Mouse (Mus musculus) MEL (cell line): ENCODE data around the gene Usf1. TPM values are rescaled to one million over a fixed set of nuclear protein-coding genes. Genes with fewer than 3 reads are reported as not detected.

Experiments used
- DNase-seq: peaks from one replicate; pipeline ENCODE4 v3.0.0; 2011; ENCODE audit warnings: low read depth, low spot score
- H3K27ac ChIP-seq: 2 replicates; pipeline ENCODE4 v1.5.1; 2012; ENCODE audit warnings: low read depth, mild to moderate bottlenecking, control low read depth, low read length, moderate library complexity; ENCODE audit not compliant: control insufficient read depth
- H3K27me3 ChIP-seq, 2 experiments: fragments of 150-350 bp in 1 of 2; sonication (generic) in 1 of 2; 2 replicates each; pipeline ENCODE4 v1.6.1; 2012; ENCODE audit warnings: low read length in 2 of 2, mild to moderate bottlenecking in 2 of 2, improper control_type of control experiment in 1 of 2, moderate library complexity in 1 of 2; ENCODE audit not compliant: insufficient read depth in 2 of 2, control insufficient read depth in 1 of 2
- H3K36me3 ChIP-seq, 2 experiments: 2 replicates each; pipeline ENCODE4 v1.6.1; 2012 to 2014; ENCODE audit warnings: low read length in 2 of 2, improper control_type of control experiment in 1 of 2, inconsistent platforms in 1 of 2, mild to moderate bottlenecking in 1 of 2; ENCODE audit not compliant: insufficient read depth in 2 of 2, control insufficient read depth in 1 of 2
- H3K4me1 ChIP-seq, 2 experiments: fragments of 150-350 bp in 1 of 2; sonication (generic) in 1 of 2; 2 replicates each; pipeline ENCODE4 v1.6.1; 2012; ENCODE audit warnings: low read length in 2 of 2, improper control_type of control experiment in 1 of 2, mild to moderate bottlenecking in 1 of 2; ENCODE audit not compliant: insufficient read depth in 2 of 2, control insufficient read depth in 1 of 2
- H3K4me3 ChIP-seq, 2 experiments: fragments of 150-350 bp in 1 of 2; sonication (generic) in 1 of 2; 2 replicates each; pipeline ENCODE4 v1.5.1; 2012; ENCODE audit warnings: low read depth in 2 of 2, low read length in 2 of 2, mild to moderate bottlenecking in 2 of 2, moderate library complexity in 2 of 2, control low read depth in 1 of 2, improper control_type of control experiment in 1 of 2; ENCODE audit not compliant: control insufficient read depth in 1 of 2, insufficient read depth in 1 of 2
- H3K79me2 ChIP-seq: 2 replicates; pipeline ENCODE4 v1.6.1; 2012; ENCODE audit warnings: mild to moderate bottlenecking, low read length, moderate library complexity; ENCODE audit not compliant: control insufficient read depth, poor library complexity, insufficient read depth
- H3K9ac ChIP-seq: 2 replicates; pipeline ENCODE4 v1.6.1; 2012; ENCODE audit warnings: low read depth, mild to moderate bottlenecking, control low read depth, low read length, moderate library complexity; ENCODE audit not compliant: control insufficient read depth, poor library complexity, severe bottlenecking
- H3K9me3 ChIP-seq: fragments of 150-350 bp; sonication (generic); replicated peaks from 2 replicates; pipeline ENCODE4 v1.6.1; 2012; ENCODE audit warnings: mild to moderate bottlenecking, low read length, improper control_type of control experiment, moderate library complexity; ENCODE audit not compliant: insufficient read depth
- BHLHE40 ChIP-seq: IDR thresholded peaks from 2 replicates; pipeline ENCODE4 v1.6.1; 2012; ENCODE audit warnings: low read depth, mild to moderate bottlenecking, inconsistent platforms, low read length, improper control_type of control experiment, borderline replicate concordance
- CHD1 ChIP-seq: IDR thresholded peaks from 2 replicates; pipeline ENCODE4 v1.6.1; 2012; ENCODE audit warnings: low read depth, mild to moderate bottlenecking, inconsistent platforms, low read length, improper control_type of control experiment
- CTCF ChIP-seq, 3 experiments: IDR thresholded peaks in 2 of 3; conservative IDR thresholded peaks in 1 of 3; 2 replicates each; pipeline ENCODE4 v1.5.1; 2011 to 2012; ENCODE audit warnings: low read length in 3 of 3, low read depth in 2 of 3, mild to moderate bottlenecking in 2 of 3, improper control_type of control experiment in 1 of 3, inconsistent platforms in 1 of 3, mixed read lengths in 1 of 3, moderate library complexity in 1 of 3; ENCODE audit not compliant: control insufficient read depth in 1 of 3, insufficient read depth in 1 of 3, poor library complexity in 1 of 3, severe bottlenecking in 1 of 3
- ELF1 ChIP-seq: IDR thresholded peaks from 2 replicates; pipeline ENCODE4 v1.6.1; 2014; ENCODE audit warnings: low read depth, mild to moderate bottlenecking, inconsistent platforms, low read length, improper control_type of control experiment, moderate library complexity
- ETS1 ChIP-seq: IDR thresholded peaks from 2 replicates; pipeline ENCODE4 v1.6.1; 2012; ENCODE audit warnings: low read depth, mild to moderate bottlenecking, inconsistent platforms, low read length, improper control_type of control experiment, moderate library complexity
- JUND ChIP-seq: IDR thresholded peaks from 2 replicates; pipeline ENCODE4 v1.6.1; 2011; ENCODE audit warnings: low read depth, mild to moderate bottlenecking, improper control_type of control experiment, low read length
- KAT2A ChIP-seq: conservative IDR thresholded peaks from 2 replicates; pipeline ENCODE4 v1.6.1; 2012; ENCODE audit warnings: low read depth, low read length, improper control_type of control experiment, inconsistent platforms
- MAFK ChIP-seq: IDR thresholded peaks from 2 replicates; pipeline ENCODE4 v1.6.1; 2011; ENCODE audit warnings: low read depth, mild to moderate bottlenecking, low read length, improper control_type of control experiment, borderline replicate concordance
- MEF2A ChIP-seq: IDR thresholded peaks from 2 replicates; pipeline ENCODE4 v1.6.1; 2014; ENCODE audit warnings: low read depth, mild to moderate bottlenecking, inconsistent platforms, low read length, improper control_type of control experiment; ENCODE audit not compliant: poor library complexity, insufficient replicate concordance, severe bottlenecking; ENCODE audit errors: extremely low read depth
- MYB ChIP-seq: IDR thresholded peaks from 2 replicates; pipeline ENCODE4 v1.6.1; 2011; ENCODE audit warnings: mild to moderate bottlenecking, low read depth, low read length, improper control_type of control experiment
- MYC ChIP-seq: IDR thresholded peaks from 2 replicates; pipeline ENCODE4 v1.6.1; 2011; ENCODE audit warnings: low read depth, mild to moderate bottlenecking, low read length, improper control_type of control experiment, moderate library complexity
- POLR2A ChIP-seq, 2 experiments: IDR thresholded peaks; 2 replicates each; pipeline ENCODE4 v1.6.1; 2011 to 2012; ENCODE audit warnings: low read length in 2 of 2, mild to moderate bottlenecking in 2 of 2, control low read depth in 1 of 2, improper control_type of control experiment in 1 of 2, low read depth in 1 of 2, moderate library complexity in 1 of 2; ENCODE audit not compliant: control insufficient read depth in 1 of 2, insufficient read depth in 1 of 2, poor library complexity in 1 of 2
- POLR2AphosphoS2 ChIP-seq: IDR thresholded peaks from 2 replicates; pipeline ENCODE4 v1.6.1; 2011; ENCODE audit warnings: low read length, improper control_type of control experiment
- RAD21 ChIP-seq: IDR thresholded peaks from 2 replicates; pipeline ENCODE4 v1.6.1; 2011; ENCODE audit warnings: mild to moderate bottlenecking, low read depth, low read length, improper control_type of control experiment
- SMC3 ChIP-seq: IDR thresholded peaks from 2 replicates; pipeline ENCODE4 v1.6.1; 2011; ENCODE audit warnings: low read depth, low read length, improper control_type of control experiment
- TAL1 ChIP-seq: IDR thresholded peaks from 2 replicates; pipeline ENCODE4 v1.6.1; 2012; ENCODE audit warnings: mild to moderate bottlenecking, inconsistent platforms, low read length, moderate library complexity, mixed read lengths
- USF1 ChIP-seq: IDR thresholded peaks from 2 replicates; pipeline ENCODE4 v1.6.1; 2014; ENCODE audit warnings: low read depth, mild to moderate bottlenecking, inconsistent platforms, low read length, improper control_type of control experiment, moderate library complexity
- USF2 ChIP-seq, 2 experiments: IDR thresholded peaks; 2 replicates each; pipeline ENCODE4 v1.6.1; 2011 to 2012; ENCODE audit warnings: improper control_type of control experiment in 2 of 2, low read length in 2 of 2, borderline replicate concordance in 1 of 2, inconsistent platforms in 1 of 2, low read depth in 1 of 2, mild to moderate bottlenecking in 1 of 2; ENCODE audit not compliant: insufficient read depth in 1 of 2
- ZC3H11A ChIP-seq: IDR thresholded peaks from 2 replicates; pipeline ENCODE4 v1.6.1; 2012; ENCODE audit warnings: low read depth, mild to moderate bottlenecking, inconsistent platforms, low read length, improper control_type of control experiment
- ZKSCAN1 ChIP-seq: IDR thresholded peaks from 2 replicates; pipeline ENCODE4 v1.6.1; 2012; ENCODE audit warnings: low read depth, mild to moderate bottlenecking, inconsistent platforms, low read length, improper control_type of control experiment, moderate library complexity
- ZMIZ1 ChIP-seq: IDR thresholded peaks from 2 replicates; pipeline ENCODE4 v1.6.1; 2012; ENCODE audit warnings: low read depth, mild to moderate bottlenecking, inconsistent platforms, low read length, improper control_type of control experiment, moderate library complexity
- ZNF384 ChIP-seq: IDR thresholded peaks from 2 replicates; pipeline ENCODE4 v1.6.1; 2012; ENCODE audit warnings: low read depth, mild to moderate bottlenecking, inconsistent platforms, low read length, improper control_type of control experiment
- polyA plus RNA-seq, 2 experiments: library from polyadenylated mRNA; stranded (reverse) in 1 of 2; unstranded in 1 of 2; fragments of >175 nt in 1 of 2; fragments of >200 nt in 1 of 2; gene quantifications; 2 replicates each; pipeline versions ENCODE4 v1.2.1 to v1.2.4; 2012; ENCODE audit warnings: low replicate concordance in 2 of 2, low read depth in 1 of 2; ENCODE audit not compliant: insufficient read length in 2 of 2, insufficient read depth in 1 of 2, missing spikeins in 1 of 2
- total RNA-seq: library from RNA; depleted of rRNA; stranded (reverse); fragments of 300-350 nt; gene quantifications from 2 replicates; pipeline ENCODE4 v1.2.3, GENCODE M21; 2012

The Usf1 gene
- total and polyA plus RNA-seq, 3 experiments = 55.0 to 56.0 TPM; not detected in 1

- no peaks in the 10 kb centered on the region for H3K9me3 ChIP-seq
- DNase-seq = no peak
- TF ChIP-seq KAT2A (no peak), ZKSCAN1 (no peak), ZC3H11A (no peak), ELF1 (no peak), USF1 (no peak), POLR2A (IDR thresholded peaks at IDR 0.05; ENCODE audit: control insufficient read depth in 1 of 2, insufficient read depth in 1 of 2, low read depth in 1 of 2, low read length in 2 of 2, poor library complexity in 1 of 2) (no peak), ZMIZ1 (no peak), USF2 (IDR thresholded peaks at IDR 0.05; ENCODE audit: borderline replicate concordance in 1 of 2, insufficient read depth in 1 of 2, low read depth in 1 of 2, low read length in 2 of 2) (no peak), BHLHE40 (no peak), ETS1 (no peak), POLR2AphosphoS2 (no peak), CHD1 (no peak), MYB (no peak), TAL1 (no peak)
These were observed 32.8 kb upstream of the Usf1 start for GRCm38 (mm10) chr1:171378298-171378697.

GRCm38 (mm10) chr1:171379935-171380599, 31.0 kb upstream of the Usf1 start:
- peak overlapping the region; percentile 33; the same call in 1 of the 2 replicates for H3K9ac ChIP-seq
- TF ChIP-seq ZC3H11A = no peak; the same call in 1 of the 2 replicates
- no peak for TF ChIP-seq MYC
- TF ChIP-seq KAT2A = no peak
- peak; percentile 56 for TF ChIP-seq SMC3
- peak; percentile 17 for TF ChIP-seq RAD21
- TF ChIP-seq CTCF (IDR thresholded peaks at IDR 0.05 in 2 of 3, conservative IDR thresholded peaks at IDR 0.05 in 1 of 3; ENCODE audit: control insufficient read depth in 1 of 3, insufficient read depth in 1 of 3, low read depth in 2 of 3, low read length in 3 of 3, poor library complexity in 1 of 3, severe bottlenecking in 1 of 3) = peak; percentile 58 to 84 (median 75)
- no peak for TF ChIP-seq JUND
- TF ChIP-seq CHD1 = no peak
- TF ChIP-seq ZKSCAN1 = no peak
- no peak for TF ChIP-seq MAFK
- TF ChIP-seq ZNF384 = no peak
- TF ChIP-seq ETS1 = no peak
- TF ChIP-seq MEF2A = no peak
- H3K36me3 ChIP-seq = peaks cover 0 to 3% of the 10 kb centered on the region in 2 experiments; a peak in 1 of 4 replicates
- H3K9me3 ChIP-seq = no peaks in the 10 kb centered on the region
- peaks cover 0 to 22% of the 10 kb centered on the region in 2 experiments; a peak in 2 of 4 replicates for H3K4me1 ChIP-seq
- no peaks in the 10 kb centered on the region for H3K79me2 ChIP-seq
- DNase-seq = peak; percentile 80
- H3K27me3 ChIP-seq = no peaks in the 10 kb centered on the region
- H3K4me3 ChIP-seq = peak overlapping the region; percentile 28 to 42
- H3K27ac ChIP-seq = no peak overlapping the region

More at GRCm38 (mm10) chr1:171378298-171378697, 32.8 kb upstream of the Usf1 start:
- Histone ChIP-seq H3K9ac (no peak overlapping the region), H3K27me3 (no peaks in the 10 kb centered on the region), H3K27ac (no peak overlapping the region), H3K4me3 (no peak overlapping the region), H3K79me2 (no peaks in the 10 kb centered on the region), H3K4me1 (peaks cover 2 to 25% of the 10 kb centered on the region in 2 experiments; a peak in 3 of 4 replicates), H3K36me3 (peaks cover 0 to 6% of the 10 kb centered on the region in 2 experiments; a peak in 2 of 4 replicates)
